Mouse (Mus musculus) liver, embryonic 14.5 days (tissue): ENCODE measurements around the gene Lcn3. TPM values are rescaled to one million over a fixed set of nuclear protein-coding genes. Genes with fewer than 3 reads are reported as not detected.
"Not testable (repeated sequence)": the region's sequence is repeated elsewhere in the genome, so short reads cannot be mapped to it uniquely, and the experiment has no call there.

ENCODE experiments used
- ATAC-seq: fragments of 200-750 bp; cut with Nextera tagmentation; 2 replicates; pipeline ENCODE4 v1.8.0; 2017; ENCODE audit warnings: moderate number of reproducible peaks, mild to moderate bottlenecking, moderate library complexity; ENCODE audit not compliant: insufficient read depth
- DNase-seq, 3 experiments: peaks; one replicate each; pipeline ENCODE4 v3.0.0-alpha.2; 2012 to 2013; ENCODE audit warnings: low read depth in 3 of 3, low spot score in 3 of 3
- H3K27ac ChIP-seq: fragments of 300-500 bp; sonication (generic); 2 replicates; pipeline ENCODE4 v1.5.1; 2014; ENCODE audit warnings: moderate library complexity, mild to moderate bottlenecking, control low read depth, inconsistent platforms
- H3K27me3 ChIP-seq: fragments of 300-500 bp; sonication (generic); 2 replicates; pipeline ENCODE4 v1.6.1; 2014; ENCODE audit warnings: mild to moderate bottlenecking, low read length, moderate library complexity; ENCODE audit not compliant: control insufficient read depth, insufficient read depth
- H3K36me3 ChIP-seq: fragments of 300-500 bp; sonication (generic); replicated peaks from 2 replicates; pipeline ENCODE4 v1.6.1; 2014; ENCODE audit warnings: low read depth; ENCODE audit not compliant: control insufficient read depth, insufficient read depth
- H3K4me1 ChIP-seq, 2 experiments: fragments of 200-500 bp in 1 of 2; fragments of 300-500 bp in 1 of 2; sonication (generic) in 1 of 2; replicated peaks; 2 replicates each; pipeline ENCODE4 v1.6.1; 2012 to 2014; ENCODE audit warnings: antibody characterized with exemption in 1 of 2, inconsistent platforms in 1 of 2, low read length in 1 of 2; ENCODE audit not compliant: control insufficient read depth in 2 of 2, insufficient read depth in 2 of 2
- H3K4me2 ChIP-seq: fragments of 300-500 bp; sonication (generic); 2 replicates; pipeline ENCODE4 v1.6.1; 2014; ENCODE audit warnings: low read depth, mild to moderate bottlenecking, control low read depth, moderate library complexity
- H3K4me3 ChIP-seq, 2 experiments: fragments of 200-500 bp in 1 of 2; fragments of 300-500 bp in 1 of 2; sonication (generic) in 1 of 2; 2 replicates each; pipeline ENCODE4 v1.5.1; 2012 to 2014; ENCODE audit warnings: low read depth in 2 of 2, low read length in 2 of 2, mild to moderate bottlenecking in 2 of 2, control low read depth in 1 of 2, inconsistent platforms in 1 of 2, moderate library complexity in 1 of 2; ENCODE audit not compliant: insufficient read depth in 1 of 2
- H3K9ac ChIP-seq: fragments of 300-500 bp; sonication (generic); replicated peaks from 2 replicates; pipeline ENCODE4 v1.6.1; 2014; ENCODE audit warnings: mild to moderate bottlenecking, control low read depth, moderate library complexity
- H3K9me3 ChIP-seq: fragments of 300-500 bp; sonication (generic); 2 replicates; pipeline ENCODE4 v1.6.1; 2016; ENCODE audit warnings: low read length, mixed read lengths; ENCODE audit not compliant: control insufficient read depth
- CTCF ChIP-seq: IDR thresholded peaks from 2 replicates; pipeline ENCODE4 v1.5.1; 2016; ENCODE audit warnings: antibody characterized with exemption, low read depth, control low read depth
- EP300 ChIP-seq: IDR thresholded peaks from 2 replicates; pipeline ENCODE4 v1.6.1; 2016; ENCODE audit warnings: antibody characterized with exemption, low read depth
- WGBS: fragments of 180-500 bp; shearing (Covaris S2); extraction: QIAGEN DNeasy Blood & Tissue Kit; methylation state at CpG from one replicate; pipeline ENCODE4 v1.1.7; 2014; ENCODE audit not compliant: insufficient replicate concordance; 5-methylcytosine and 5-hydroxymethylcytosine counted together
- polyA plus RNA-seq, 2 experiments: library from polyadenylated mRNA; depleted of rRNA in 1 of 2; stranded (reverse) in 1 of 2; unstranded in 1 of 2; fragments of >200 nt; fragmentation: Nextera tagmentation in 1 of 2; extraction: Ambion mirVana in 1 of 2; gene quantifications; 2 replicates each; pipeline versions ENCODE4 v1.2.1 to v1.2.3; 2012 to 2014

The Lcn3 gene
- polyA plus RNA-seq, 2 experiments: not detected

- no peak overlapping the region for H3K9ac ChIP-seq
- no peak for TF ChIP-seq EP300
- peak; percentile 55 for TF ChIP-seq CTCF
- H3K4me1 ChIP-seq: no peaks in the 10 kb centered on the region
- WGBS: 55% methylated on average over 5 of the region's 5 CpGs
- no peaks in the 10 kb centered on the region for H3K36me3 ChIP-seq
- no peaks in the 10 kb centered on the region for H3K27me3 ChIP-seq
- DNase-seq: no peak
- H3K4me3 ChIP-seq: no peak overlapping the region
- no peak overlapping the region for H3K27ac ChIP-seq
- no peak overlapping the region for H3K4me2 ChIP-seq
- no peak for ATAC-seq
- no peaks in the 10 kb centered on the region for H3K9me3 ChIP-seq
These were observed 48.0 kb downstream of the Lcn3 start for GRCm38 (mm10) chr2:25813364-25813763.

GRCm38 (mm10) chr2:25815748-25816147 is 50.4 kb downstream of the Lcn3 start, which contains the start of gene Glt6d1:
Glt6d1 (minus strand) TSS chr2:25815848.
- H3K27ac ChIP-seq, H3K4me2 ChIP-seq, H3K4me3 ChIP-seq, H3K9me3 ChIP-seq, H3K27me3 ChIP-seq, H3K9ac ChIP-seq, DNase-seq, H3K4me1 ChIP-seq, H3K36me3 ChIP-seq, ATAC-seq: not testable (repeated sequence)
- WGBS: 35% methylated on average over 1 of the region's 1 CpGs

Other genes starting within 250 kb of the Lcn3 start
- 5.2 and 5.9 TPM in 2 replicates for gene Traf2, start 218.6 kb upstream of the Lcn3 start, polyA plus RNA-seq (2012; rRNA removed)
- gene Traf2, start 218.6 kb upstream of the Lcn3 start, polyA plus RNA-seq (2014; fragmentation: Nextera tagmentation; extraction: Ambion mirVana): 12.3 and 14.4 TPM in 2 replicates
- gene Edf1, start 207.7 kb upstream of the Lcn3 start, polyA plus RNA-seq (2012; rRNA removed): 86.5 and 104 TPM in 2 replicates
- 192 and 203 TPM in 2 replicates for gene Edf1, start 207.7 kb upstream of the Lcn3 start, polyA plus RNA-seq (2014; fragmentation: Nextera tagmentation; extraction: Ambion mirVana)
- gene Mamdc4, start 190.7 kb upstream of the Lcn3 start, polyA plus RNA-seq (2012; rRNA removed): 1.6 and 9.7 TPM in 2 replicates
- 0.18 and 0.25 TPM in 2 replicates for gene Mamdc4, start 190.7 kb upstream of the Lcn3 start, polyA plus RNA-seq (2014; fragmentation: Nextera tagmentation; extraction: Ambion mirVana)
- 29.5 and 31.4 TPM in 2 replicates for gene Phpt1, start 190.3 kb upstream of the Lcn3 start, polyA plus RNA-seq (2012; rRNA removed)
- gene Phpt1, start 190.3 kb upstream of the Lcn3 start, polyA plus RNA-seq (2014; fragmentation: Nextera tagmentation; extraction: Ambion mirVana): 44.9 and 46.5 TPM in 2 replicates
- 0.07 and 0.11 TPM in 2 replicates for gene Ajm1, start 183.8 kb upstream of the Lcn3 start, polyA plus RNA-seq (2012; rRNA removed)
- gene Ajm1, start 183.8 kb upstream of the Lcn3 start, polyA plus RNA-seq (2014; fragmentation: Nextera tagmentation; extraction: Ambion mirVana): not detected in 2 replicates
- gene Rabl6, start 157.0 kb upstream of the Lcn3 start, polyA plus RNA-seq (2012; rRNA removed): 19.0 and 21.5 TPM in 2 replicates
- gene Rabl6, start 157.0 kb upstream of the Lcn3 start, polyA plus RNA-seq (2014; fragmentation: Nextera tagmentation; extraction: Ambion mirVana): 18.6 and 19.7 TPM in 2 replicates
- gene Ccdc183, start 147.9 kb upstream of the Lcn3 start, polyA plus RNA-seq (2012; rRNA removed): not detected in 2 replicates
- 0.08 TPM in 1 of 2 replicates, not detected in the other for gene Ccdc183, start 147.9 kb upstream of the Lcn3 start, polyA plus RNA-seq (2014; fragmentation: Nextera tagmentation; extraction: Ambion mirVana)
- gene Tmem141, start 143.6 kb upstream of the Lcn3 start, polyA plus RNA-seq (2012; rRNA removed): 5.9 and 9.8 TPM in 2 replicates
- gene Tmem141, start 143.6 kb upstream of the Lcn3 start, polyA plus RNA-seq (2014; fragmentation: Nextera tagmentation; extraction: Ambion mirVana): 9.3 and 9.4 TPM in 2 replicates
- gene Fcna, start 137.5 kb upstream of the Lcn3 start, polyA plus RNA-seq (2012; rRNA removed): 23.4 and 27.6 TPM in 2 replicates
- gene Fcna, start 137.5 kb upstream of the Lcn3 start, polyA plus RNA-seq (2014; fragmentation: Nextera tagmentation; extraction: Ambion mirVana): 41.5 and 47.1 TPM in 2 replicates
- gene Lcn8, start 112.4 kb upstream of the Lcn3 start, polyA plus RNA-seq (2012; rRNA removed): not detected in 2 replicates
- not detected in 2 replicates for gene Lcn8, start 112.4 kb upstream of the Lcn3 start, polyA plus RNA-seq (2014; fragmentation: Nextera tagmentation; extraction: Ambion mirVana)
- not detected in 2 replicates for gene Lcn5, start 107.6 kb upstream of the Lcn3 start, polyA plus RNA-seq (2012; rRNA removed)
- not detected in 2 replicates for gene Lcn5, start 107.6 kb upstream of the Lcn3 start, polyA plus RNA-seq (2014; fragmentation: Nextera tagmentation; extraction: Ambion mirVana)
- not detected in 2 replicates for gene Lcn6, start 88.8 kb upstream of the Lcn3 start, polyA plus RNA-seq (2012; rRNA removed)
- not detected in 2 replicates for gene Lcn6, start 88.8 kb upstream of the Lcn3 start, polyA plus RNA-seq (2014; fragmentation: Nextera tagmentation; extraction: Ambion mirVana)
- not detected in 2 replicates for gene Lcn10, start 82.8 kb upstream of the Lcn3 start, polyA plus RNA-seq (2012; rRNA removed)
- gene Lcn10, start 82.8 kb upstream of the Lcn3 start, polyA plus RNA-seq (2014; fragmentation: Nextera tagmentation; extraction: Ambion mirVana): not detected in 2 replicates
- not detected in 2 replicates for gene Obp2a, start 65.5 kb upstream of the Lcn3 start, polyA plus RNA-seq (2012; rRNA removed)
- not detected in 2 replicates for gene Obp2a, start 65.5 kb upstream of the Lcn3 start, polyA plus RNA-seq (2014; fragmentation: Nextera tagmentation; extraction: Ambion mirVana)
- gene Bmyc, start 58.8 kb upstream of the Lcn3 start, polyA plus RNA-seq (2012; rRNA removed): 3.9 and 5.9 TPM in 2 replicates
- gene Bmyc, start 58.8 kb upstream of the Lcn3 start, polyA plus RNA-seq (2014; fragmentation: Nextera tagmentation; extraction: Ambion mirVana): 7.3 and 7.4 TPM in 2 replicates
- gene Obp2b, start 28.6 kb upstream of the Lcn3 start, polyA plus RNA-seq (2012; rRNA removed): not detected in 2 replicates
- gene Obp2b, start 28.6 kb upstream of the Lcn3 start, polyA plus RNA-seq (2014; fragmentation: Nextera tagmentation; extraction: Ambion mirVana): not detected in 2 replicates
- gene Lcn11, start 11.4 kb downstream of the Lcn3 start, polyA plus RNA-seq (2012; rRNA removed): not detected in 2 replicates
- not detected in 2 replicates for gene Lcn11, start 11.4 kb downstream of the Lcn3 start, polyA plus RNA-seq (2014; fragmentation: Nextera tagmentation; extraction: Ambion mirVana)
- gene Gm13539, start 16.7 kb downstream of the Lcn3 start, polyA plus RNA-seq (2012; rRNA removed): not detected in 2 replicates
- not detected in 2 replicates for gene Gm13539, start 16.7 kb downstream of the Lcn3 start, polyA plus RNA-seq (2014; fragmentation: Nextera tagmentation; extraction: Ambion mirVana)
- gene Glt6d1, start 50.3 kb downstream of the Lcn3 start, polyA plus RNA-seq (2012; rRNA removed): not detected in 2 replicates
- not detected in 2 replicates for gene Glt6d1, start 50.3 kb downstream of the Lcn3 start, polyA plus RNA-seq (2014; fragmentation: Nextera tagmentation; extraction: Ambion mirVana)
- not detected in 2 replicates for gene Lcn9, start 57.6 kb downstream of the Lcn3 start, polyA plus RNA-seq (2012; rRNA removed)
- not detected in 2 replicates for gene Lcn9, start 57.6 kb downstream of the Lcn3 start, polyA plus RNA-seq (2014; fragmentation: Nextera tagmentation; extraction: Ambion mirVana)
- not detected in 2 replicates for gene Sohlh1, start 81.7 kb downstream of the Lcn3 start, polyA plus RNA-seq (2012; rRNA removed)
- not detected in 2 replicates for gene Sohlh1, start 81.7 kb downstream of the Lcn3 start, polyA plus RNA-seq (2014; fragmentation: Nextera tagmentation; extraction: Ambion mirVana)
- gene Kcnt1, start 98.2 kb downstream of the Lcn3 start, polyA plus RNA-seq (2012; rRNA removed): 0.08 and 0.09 TPM in 2 replicates
- not detected in 2 replicates for gene Kcnt1, start 98.2 kb downstream of the Lcn3 start, polyA plus RNA-seq (2014; fragmentation: Nextera tagmentation; extraction: Ambion mirVana)
- gene Camsap1, start 217.7 kb downstream of the Lcn3 start, polyA plus RNA-seq (2012; rRNA removed): 2.3 and 2.8 TPM in 2 replicates
- gene Camsap1, start 217.7 kb downstream of the Lcn3 start, polyA plus RNA-seq (2014; fragmentation: Nextera tagmentation; extraction: Ambion mirVana): 4.7 and 6.6 TPM in 2 replicates